ENCODE assay signal across 13 mouse cellular contexts in genomic region chr5:149354448-149355115, GRCm38 (mm10). TPM values are rescaled to one million over a fixed set of nuclear protein-coding genes. Genes with fewer than 3 reads are reported as not detected.
A peak's percentile ranks its signal among the peaks of the same experiment; 100 is the strongest.
DNase-seq lines count a peak whose midpoint lies in the region; ATAC-seq and TF ChIP-seq lines count a peak whose summit lies in the region.
"Had no signal": no experiment of that assay in that cellular context is flagged by ENCODE, and none has a peak within 500 bp of the region (broad histone marks: within the 10 kb centered on the region; RNA-seq: fewer than 3 reads in every experiment).

No protein-coding gene starts in this region.

- H3K4me1 ChIP-seq in forebrain, embryonic 13.5 days, result peaks cover 24% of the 10 kb centered on the region
- peaks cover 4% of the 10 kb centered on the region for H3K4me1 ChIP-seq in forebrain, embryonic 11.5 days (replicated peaks; ENCODE audit: control insufficient read depth, insufficient read depth, low read length)
- peaks cover 10 to 20% of the 10 kb centered on the region in 2 experiments for H3K4me1 ChIP-seq in liver, embryonic 14.5 days (replicated peaks; ENCODE audit: control insufficient read depth in 2 of 2, insufficient read depth in 2 of 2, low read length in 1 of 2)
- no peaks in the 10 kb centered on the region; the same call in 1 of the 2 replicates for H3K4me1 ChIP-seq in midbrain, postnatal 0 days (ENCODE audit: insufficient read depth, low read length)

- no peaks in the 10 kb centered on the region for H3K9me3 ChIP-seq in forebrain, embryonic 13.5 days (replicated peaks)
- no peaks in the 10 kb centered on the region for H3K9me3 ChIP-seq in forebrain, embryonic 11.5 days (ENCODE audit: control insufficient read depth, low read length)
- H3K9me3 ChIP-seq in liver, embryonic 14.5 days (ENCODE audit: control insufficient read depth, low read length), result no peaks in the 10 kb centered on the region
- H3K9me3 ChIP-seq in midbrain, postnatal 0 days (ENCODE audit: low read length), result no peaks in the 10 kb centered on the region
- H3K9me3 ChIP-seq: hindbrain, embryonic 13.5 days had no signal

- TF ChIP-seq EP300 in liver, embryonic 14.5 days (IDR thresholded peaks at IDR 0.05; ENCODE audit: low read depth), result peak; percentile 71

- H3K9ac ChIP-seq in forebrain, embryonic 13.5 days, result no peak overlapping the region
- no peak overlapping the region for H3K9ac ChIP-seq in forebrain, embryonic 11.5 days (ENCODE audit: low read length)
- no peak overlapping the region; the same call in 1 of the 2 replicates for H3K9ac ChIP-seq in liver, embryonic 14.5 days (replicated peaks)
- no peak overlapping the region for H3K9ac ChIP-seq in midbrain, postnatal 0 days (replicated peaks; ENCODE audit: low read length, poor library complexity, severe bottlenecking)
- H3K9ac ChIP-seq: heart, embryonic 13.5 days; hindbrain, embryonic 13.5 days had no signal

- TF ChIP-seq CTCF in liver, embryonic 14.5 days (IDR thresholded peaks at IDR 0.05; ENCODE audit: low read depth), result no peak
- TF ChIP-seq CTCF in midbrain, postnatal 0 days (IDR thresholded peaks at IDR 0.05), result no peak

- no peaks in the 10 kb centered on the region for H3K27me3 ChIP-seq in forebrain, embryonic 13.5 days
- no peaks in the 10 kb centered on the region for H3K27me3 ChIP-seq in forebrain, embryonic 11.5 days (ENCODE audit: control insufficient read depth, insufficient read depth, low read length)
- no peaks in the 10 kb centered on the region for H3K27me3 ChIP-seq in liver, embryonic 14.5 days (ENCODE audit: control insufficient read depth, insufficient read depth, low read length)
- no peaks in the 10 kb centered on the region for H3K27me3 ChIP-seq in midbrain, postnatal 0 days (ENCODE audit: insufficient read depth, low read length)
- H3K27me3 ChIP-seq: heart, embryonic 13.5 days had no signal

- H3K27ac ChIP-seq in forebrain, embryonic 13.5 days, result peak overlapping the region; percentile 6; the same call in 1 of the 2 replicates
- H3K27ac ChIP-seq in forebrain, embryonic 11.5 days (ENCODE audit: low read depth, low read length), result no peak overlapping the region
- no peak overlapping the region for H3K27ac ChIP-seq in liver, embryonic 14.5 days
- H3K27ac ChIP-seq in midbrain, postnatal 0 days (ENCODE audit: low read depth, low read length), result no peak overlapping the region
- H3K27ac ChIP-seq: macrophage had no signal

- no peak for ATAC-seq in forebrain, embryonic 13.5 days
- ATAC-seq in forebrain, embryonic 11.5 days (replicated peaks; ENCODE audit: low FRiP score), result no peak
- peak; percentile 57 for ATAC-seq in granulocyte monocyte progenitor cell, adult 5-6 weeks (replicated peaks; ENCODE audit: poor library complexity, severe bottlenecking)
- peak; percentile 92 for ATAC-seq in liver, embryonic 14.5 days (ENCODE audit: insufficient read depth)
- ATAC-seq in midbrain, postnatal 0 days (ENCODE audit: low FRiP score), result no peak
- ATAC-seq: activated CD4-positive, CD25-positive, alpha-beta regulatory T cell, adult 4 months had no signal

- no peak overlapping the region for H3K4me2 ChIP-seq in forebrain, embryonic 13.5 days
- H3K4me2 ChIP-seq in forebrain, embryonic 11.5 days (ENCODE audit: low read depth, low read length, severe bottlenecking), result no peak overlapping the region
- peak overlapping the region; percentile 6; the same call in 1 of the 2 replicates for H3K4me2 ChIP-seq in liver, embryonic 14.5 days (ENCODE audit: low read depth)
- H3K4me2 ChIP-seq in midbrain, postnatal 0 days (ENCODE audit: low read depth, low read length, poor library complexity, severe bottlenecking), result no peak overlapping the region
- H3K4me2 ChIP-seq: heart, embryonic 13.5 days; hindbrain, embryonic 13.5 days had no signal

- DNase-seq in forebrain, embryonic 11.5 days (ENCODE audit: low spot score), result no peak
- DNase-seq in 416B (ENCODE audit: low read depth), result peak; percentile 85
- DNase-seq in liver, embryonic 14.5 days (ENCODE audit: low read depth in 3 of 3, low spot score in 3 of 3), result peak in 2 of 3 experiments; percentile 31 to 32
- no peak for DNase-seq in midbrain, postnatal 0 days (ENCODE audit: low spot score)
- DNase-seq in urinary bladder, adult 18-20 months (ENCODE audit: low spot score in 2 of 2), result no peak
- no peak for DNase-seq in ovary, postnatal 36 days (ENCODE audit: low spot score)
- DNase-seq: cerebellum, postnatal 36 days had no signal

- no peak overlapping the region for H3K4me3 ChIP-seq in forebrain, embryonic 13.5 days
- no peak overlapping the region for H3K4me3 ChIP-seq in forebrain, embryonic 11.5 days (ENCODE audit: low read depth, low read length)
- H3K4me3 ChIP-seq in liver, embryonic 14.5 days (ENCODE audit: insufficient read depth in 1 of 2, low read depth in 2 of 2, low read length in 2 of 2), result no peak overlapping the region
- no peak overlapping the region for H3K4me3 ChIP-seq in midbrain, postnatal 0 days (ENCODE audit: low read depth, low read length)
- H3K4me3 ChIP-seq: heart, embryonic 13.5 days; hindbrain, embryonic 13.5 days had no signal

- H3K36me3 ChIP-seq in forebrain, embryonic 13.5 days (ENCODE audit: poor library complexity, severe bottlenecking), result no peaks in the 10 kb centered on the region
- H3K36me3 ChIP-seq in forebrain, embryonic 11.5 days (ENCODE audit: control insufficient read depth, insufficient read depth, low read length), result no peaks in the 10 kb centered on the region
- H3K36me3 ChIP-seq in liver, embryonic 14.5 days (replicated peaks; ENCODE audit: control insufficient read depth, insufficient read depth, low read depth), result no peaks in the 10 kb centered on the region
- H3K36me3 ChIP-seq in midbrain, postnatal 0 days (ENCODE audit: insufficient read depth, low read length), result no peaks in the 10 kb centered on the region
- H3K36me3 ChIP-seq: heart, embryonic 13.5 days; hindbrain, embryonic 13.5 days had no signal

- 85% methylated on average over 4 of the region's 4 CpGs for WGBS in forebrain, embryonic 13.5 days
- 81% methylated on average over 4 of the region's 4 CpGs for WGBS in forebrain, embryonic 11.5 days
- 16% methylated on average over 4 of the region's 4 CpGs for WGBS in liver, embryonic 14.5 days (ENCODE audit: insufficient replicate concordance)
- WGBS in midbrain, postnatal 0 days, result 87% methylated on average over 4 of the region's 4 CpGs

RNA-seq across cellular contexts. Expression of gene Medag, which starts 57.0 kb away (rescaled TPM):
- polyA plus RNA-seq in forebrain, embryonic 13.5 days (2015; fragmentation: Nextera tagmentation; extraction: Ambion mirVana), result 1.1 and 1.2 TPM in 2 replicates
- polyA plus RNA-seq in forebrain, embryonic 11.5 days (2014; fragmentation: Nextera tagmentation; extraction: Ambion mirVana), result 1.0 and 1.4 TPM in 2 replicates
- total RNA-seq in granulocyte monocyte progenitor cell, adult 5-6 weeks (2014; fragmentation: Nextera tagmentation), result not detected in 2 replicates
- total RNA-seq in granulocyte monocyte progenitor cell, adult 5-6 weeks (2017), result not detected in 2 replicates
- polyA plus RNA-seq in liver, embryonic 14.5 days (2012; rRNA removed), result 0.13 and 0.18 TPM in 2 replicates
- polyA plus RNA-seq in liver, embryonic 14.5 days (2014; fragmentation: Nextera tagmentation; extraction: Ambion mirVana), result 0.04 and 0.27 TPM in 2 replicates
- total RNA-seq in midbrain, postnatal 0 days (2014; rRNA removed), result 2.6 and 3.4 TPM in 2 replicates
- 1.3 and 2.1 TPM in 2 replicates for polyA plus RNA-seq in midbrain, postnatal 0 days (2015; fragmentation: Nextera tagmentation; extraction: Ambion mirVana)
- polyA plus RNA-seq: macrophage had no signal

Comparison
In these comparisons a context has a peak if more than half of its experiments do, and no peak if none do; other contexts are left out.
1. ATAC-seq: peak in granulocyte monocyte progenitor cell, adult 5-6 weeks (single experiment) and liver, embryonic 14.5 days (single experiment); none in forebrain, embryonic 13.5 days (single experiment), forebrain, embryonic 11.5 days (single experiment) and midbrain, postnatal 0 days (single experiment).
2. DNase-seq: peak in 416B (single experiment) and liver, embryonic 14.5 days (2 of 3); none in forebrain, embryonic 11.5 days (single experiment), midbrain, postnatal 0 days (single experiment), urinary bladder, adult 18-20 months (0 of 2) and ovary, postnatal 36 days (single experiment).